Mouse (Mus musculus) spleen, adult 2 months (tissue): ENCODE measurements at regions not wholly inside any gene's neighbourhood (a gene's known extent, or its start where the extent isn't known, plus 50 kb on each side); places are given as distances from the start of the nearest gene placed in this dataset.

Experiments used
- CTCF ChIP-seq: fragments of 200-500 bp; IDR thresholded peaks from 2 replicates; pipeline ENCODE4 v1.5.1; 2011; ENCODE audit warnings: mild to moderate bottlenecking, inconsistent platforms; ENCODE audit not compliant: insufficient read depth, insufficient read length, insufficient replicate concordance; ENCODE audit errors: extremely low read depth
- POLR2A ChIP-seq: fragments of 200-500 bp; IDR thresholded peaks from 2 replicates; pipeline ENCODE4 v1.6.1; 2011; ENCODE audit warnings: low read depth, low read length, inconsistent platforms

GRCm38 (mm10) chr15:28140301-28140700, 63.3 kb upstream of the Dnah5 start:
- TF ChIP-seq CTCF (no peak), POLR2A (no peak)
